Mouse (Mus musculus): ENCODE measurements at regions not wholly inside any gene's neighbourhood (a gene's known extent, or its start where the extent isn't known, plus 50 kb on each side); places are given as distances from the start of the nearest gene placed in this dataset.

DNA sequence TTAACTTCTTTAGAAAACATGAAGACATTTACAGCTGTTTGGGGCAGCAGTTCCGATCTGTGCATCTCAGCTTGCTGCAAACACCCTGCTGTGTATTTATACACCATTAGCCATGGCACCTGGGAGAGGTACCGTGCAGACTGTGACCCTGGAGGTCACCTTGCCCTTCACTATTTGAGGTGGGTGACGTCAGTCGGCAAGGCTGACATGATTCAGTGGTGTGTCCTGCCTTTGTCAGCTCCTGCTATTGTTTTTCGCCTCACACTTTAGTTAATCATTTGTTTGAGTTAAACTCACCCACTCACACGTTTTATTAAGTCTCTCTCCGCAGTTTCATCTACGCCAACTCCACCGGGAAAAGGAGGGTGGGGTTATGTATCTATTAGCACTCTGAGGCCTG is 305.9 kb downstream of the Cog6 start:
- Histone ChIP-seq H3K27me3 (peaks cover 7% of the 10 kb centered on the region), H3K27ac (no peak overlapping the region), H3K4me1 (replicated peaks) (no peaks in the 10 kb centered on the region), H3K4me3 (no peak overlapping the region), H3K9ac (no peak overlapping the region), H3K9me3 (no peaks in the 10 kb centered on the region), H3K36me3 (no peaks in the 10 kb centered on the region), H3K4me2 (no peak overlapping the region)
- ATAC-seq (ENCODE audit: low FRiP score), result no peak
- 51% methylated on average over 9 of the region's 9 CpGs for WGBS

DNA sequence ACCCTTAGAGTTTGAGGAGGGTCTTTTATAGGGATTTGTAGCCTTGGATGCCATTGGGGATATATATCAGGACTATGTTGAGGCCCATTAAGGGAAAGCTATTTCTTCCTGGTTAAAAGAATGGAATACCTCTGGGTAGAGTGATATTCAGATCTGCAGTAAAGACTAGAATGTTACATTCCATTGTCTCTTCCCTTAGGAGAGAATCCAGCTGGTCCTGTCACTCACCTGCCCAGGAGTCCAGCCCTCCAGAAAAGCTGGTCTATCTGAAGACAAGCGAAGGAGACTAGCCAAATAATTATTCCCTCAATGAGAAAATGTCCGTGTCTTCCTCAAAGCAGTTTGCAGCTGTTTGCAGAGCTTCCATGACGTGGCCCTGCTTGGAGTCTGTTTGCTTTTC is 308.3 kb downstream of the Cog6 start:
- WGBS, result 84% methylated on average over 3 of the region's 3 CpGs
- Histone ChIP-seq H3K4me3 (no peak overlapping the region), H3K27ac (no peak overlapping the region), H3K9me3 (no peaks in the 10 kb centered on the region), H3K36me3 (no peaks in the 10 kb centered on the region), H3K4me2 (no peak overlapping the region), H3K4me1 (replicated peaks) (no peaks in the 10 kb centered on the region), H3K9ac (no peak overlapping the region), H3K27me3 (peaks cover 6% of the 10 kb centered on the region)
- ATAC-seq (ENCODE audit: low FRiP score), result no peak

DNA sequence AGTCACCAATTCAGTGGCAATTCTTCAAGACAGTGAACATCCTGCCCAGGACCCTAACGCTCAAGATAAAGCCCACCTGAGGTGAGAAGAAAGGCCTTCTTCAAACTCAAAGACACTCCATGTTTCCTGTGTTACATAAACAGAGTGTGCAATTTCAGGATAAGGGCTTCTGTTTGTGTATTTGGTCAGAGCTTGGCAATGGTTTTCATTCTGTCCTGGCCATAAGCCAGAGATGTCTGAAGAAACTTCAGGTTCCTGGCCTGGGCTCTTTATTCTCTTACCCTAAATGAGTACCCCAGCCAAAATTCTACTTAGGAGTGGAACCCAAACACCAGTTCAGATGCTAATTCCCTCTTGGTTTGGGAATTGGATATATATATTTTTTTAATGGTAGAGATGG is 308.7 kb downstream of the Cog6 start:
- WGBS, result 58% methylated on average over 1 of the region's 1 CpGs
- H3K27me3 ChIP-seq, result peaks cover 6% of the 10 kb centered on the region

GRCm38 (mm10) chr3:52706626-52707025 is 310.4 kb downstream of the Cog6 start:
- no peak for ATAC-seq (ENCODE audit: low FRiP score)
- no peak overlapping the region for H3K9ac ChIP-seq
- H3K9me3 ChIP-seq, result no peaks in the 10 kb centered on the region
- H3K4me1 ChIP-seq (replicated peaks), result no peaks in the 10 kb centered on the region
- no peak overlapping the region for H3K4me2 ChIP-seq
- H3K27ac ChIP-seq, result no peak overlapping the region
- peaks cover 6% of the 10 kb centered on the region for H3K27me3 ChIP-seq
- no peak overlapping the region for H3K4me3 ChIP-seq
- H3K36me3 ChIP-seq, result no peaks in the 10 kb centered on the region
- whole genome bisulfite sequencing, result 91% methylated on average over 2 of the region's 2 CpGs

More for the DNA sequence above, 308.7 kb downstream of the Cog6 start:
- no peak for ATAC-seq (ENCODE audit: low FRiP score)
- Histone ChIP-seq H3K36me3 (no peaks in the 10 kb centered on the region), H3K27ac (no peak overlapping the region), H3K9me3 (no peaks in the 10 kb centered on the region), H3K4me2 (no peak overlapping the region), H3K4me3 (no peak overlapping the region), H3K9ac (no peak overlapping the region), H3K4me1 (replicated peaks) (no peaks in the 10 kb centered on the region)

GRCm38 (mm10) chr3:52703751-52704150 is 313.3 kb downstream of the Cog6 start:
- ATAC-seq (ENCODE audit: low FRiP score), result no peak
- H3K27ac ChIP-seq, result no peak overlapping the region
- 93% methylated on average over 6 of the region's 6 CpGs for WGBS
- no peaks in the 10 kb centered on the region for H3K9me3 ChIP-seq
- H3K4me2 ChIP-seq, result no peak overlapping the region
- no peak overlapping the region for H3K9ac ChIP-seq
- 0 out of 2 replicates have a peak, but pooled peaks cover 2% of the 10 kb centered on the region for H3K4me1 ChIP-seq (replicated peaks)
- no peaks in the 10 kb centered on the region for H3K36me3 ChIP-seq
- no peak overlapping the region for H3K4me3 ChIP-seq
- H3K27me3 ChIP-seq, result peaks cover 6% of the 10 kb centered on the region

- H3K4me2 ChIP-seq, result no peak overlapping the region
- H3K4me3 ChIP-seq, result no peak overlapping the region
- H3K36me3 ChIP-seq, result no peaks in the 10 kb centered on the region
- 82% methylated on average over 4 of the region's 4 CpGs for WGBS
- H3K27me3 ChIP-seq, result peaks cover 6% of the 10 kb centered on the region
- no peak for ATAC-seq (ENCODE audit: low FRiP score)
- H3K27ac ChIP-seq, result no peak overlapping the region
- 0 out of 2 replicates have a peak, but pooled peaks cover 2% of the 10 kb centered on the region for H3K4me1 ChIP-seq (replicated peaks)
- H3K9ac ChIP-seq, result no peak overlapping the region
- no peaks in the 10 kb centered on the region for H3K9me3 ChIP-seq
Observed at GRCm38 (mm10) chr3:52702962-52703361, 314.1 kb downstream of the Cog6 start.

DNA sequence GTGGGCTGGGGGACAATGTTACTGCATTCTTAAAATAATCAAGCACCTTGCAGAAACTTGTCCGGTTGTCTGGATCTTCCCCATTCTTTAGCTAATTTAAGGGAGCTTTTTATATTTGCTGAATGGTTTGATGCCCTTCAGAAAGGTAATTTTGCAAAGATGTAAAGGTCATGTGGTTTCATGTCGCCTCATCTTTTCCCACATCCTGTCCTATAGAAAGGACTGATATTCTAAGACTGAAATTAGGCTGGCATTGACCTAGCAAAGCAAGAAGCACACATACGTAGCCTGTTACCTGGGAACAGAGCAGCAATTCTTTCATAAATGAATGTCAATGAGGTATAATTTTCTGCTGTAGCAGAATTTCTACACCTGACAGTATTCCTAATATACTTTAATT is 315.4 kb downstream of the Cog6 start:
- Histone ChIP-seq H3K36me3 (no peaks in the 10 kb centered on the region), H3K27me3 (peaks cover 2% of the 10 kb centered on the region; the same call in 1 of the 2 replicates), H3K9me3 (no peaks in the 10 kb centered on the region), H3K4me2 (no peak overlapping the region), H3K4me3 (no peak overlapping the region), H3K9ac (no peak overlapping the region), H3K4me1 (replicated peaks) (0 out of 2 replicates have a peak, but pooled peaks cover 2% of the 10 kb centered on the region), H3K27ac (no peak overlapping the region)
- no peak for ATAC-seq (ENCODE audit: low FRiP score)
- 75% methylated on average over 3 of the region's 3 CpGs for WGBS

- no peak overlapping the region for H3K4me3 ChIP-seq
- no peaks in the 10 kb centered on the region for H3K36me3 ChIP-seq
- no peak overlapping the region for H3K4me2 ChIP-seq
- peaks cover 19% of the 10 kb centered on the region; the same call in 1 of the 2 replicates for H3K27me3 ChIP-seq
- ATAC-seq (ENCODE audit: low FRiP score), result no peak
- 59% methylated on average over 2 of the region's 2 CpGs for WGBS
- no peak overlapping the region for H3K27ac ChIP-seq
- H3K9ac ChIP-seq, result no peak overlapping the region
- H3K9me3 ChIP-seq, result no peaks in the 10 kb centered on the region
- H3K4me1 ChIP-seq (replicated peaks), result no peaks in the 10 kb centered on the region
Observed at GRCm38 (mm10) chr3:52693813-52694212, 323.2 kb downstream of the Cog6 start.

GRCm38 (mm10) chr3:52685434-52686181 is 331.4 kb downstream of the Cog6 start:
- Histone ChIP-seq H3K4me1 (replicated peaks) (peaks cover 10% of the 10 kb centered on the region), H3K9me3 (no peaks in the 10 kb centered on the region), H3K4me3 (no peak overlapping the region), H3K9ac (no peak overlapping the region), H3K4me2 (no peak overlapping the region), H3K36me3 (no peaks in the 10 kb centered on the region), H3K27ac (no peak overlapping the region), H3K27me3 (peaks cover 63% of the 10 kb centered on the region)
- WGBS, result 62% methylated on average over 9 of the region's 9 CpGs
- no peak for ATAC-seq (ENCODE audit: low FRiP score)

DNA sequence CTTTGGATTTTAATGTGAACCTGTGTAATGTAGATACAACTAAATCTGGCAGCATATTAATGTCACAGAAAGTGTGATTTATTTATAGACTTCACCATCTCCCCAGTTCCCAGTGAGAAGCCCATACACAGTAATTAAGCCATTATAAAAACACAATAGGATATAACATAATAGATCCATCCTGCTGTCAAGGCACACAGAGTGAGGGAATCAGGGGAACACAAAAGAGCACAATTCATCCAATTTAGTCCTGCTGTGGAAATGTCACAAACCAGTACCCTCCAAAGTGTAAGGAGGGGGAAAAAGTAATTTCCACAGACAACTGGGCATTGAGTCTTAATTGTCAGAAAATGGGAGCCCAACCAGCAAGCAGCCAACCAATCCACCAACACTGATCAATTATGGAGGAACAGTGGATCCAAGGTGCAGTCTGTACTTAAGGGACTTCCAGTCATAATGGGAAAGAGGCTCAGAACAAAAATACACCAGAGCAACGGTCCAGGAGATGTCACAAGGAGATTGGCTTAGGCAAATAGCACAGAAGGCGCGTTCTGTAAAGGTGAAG is 336.1 kb downstream of the Cog6 start:
- H3K27me3 ChIP-seq, result peaks cover 57% of the 10 kb centered on the region
- H3K9ac ChIP-seq, result no peak overlapping the region
- no peak overlapping the region for H3K4me3 ChIP-seq
- H3K27ac ChIP-seq, result no peak overlapping the region
- H3K9me3 ChIP-seq, result peaks cover 6% of the 10 kb centered on the region; the same call in 1 of the 2 replicates
- 36% methylated on average over 3 of the region's 3 CpGs for WGBS
- H3K36me3 ChIP-seq, result no peaks in the 10 kb centered on the region
- peak; percentile 68 for ATAC-seq (ENCODE audit: low FRiP score)
- H3K4me2 ChIP-seq, result no peak overlapping the region
- H3K4me1 ChIP-seq (replicated peaks), result peaks cover 10% of the 10 kb centered on the region

- peak; percentile 47; the same call in 1 of the 2 replicates for ATAC-seq (ENCODE audit: low FRiP score)
- no peaks in the 10 kb centered on the region for H3K36me3 ChIP-seq
- H3K9me3 ChIP-seq, result peaks cover 6% of the 10 kb centered on the region; the same call in 1 of the 2 replicates
- no peak overlapping the region for H3K27ac ChIP-seq
- H3K4me1 ChIP-seq (replicated peaks), result peaks cover 5% of the 10 kb centered on the region
- WGBS, result 79% methylated on average over 14 of the region's 14 CpGs
- H3K4me3 ChIP-seq, result no peak overlapping the region
- H3K4me2 ChIP-seq, result no peak overlapping the region
- no peak overlapping the region for H3K9ac ChIP-seq
- peaks cover 61% of the 10 kb centered on the region for H3K27me3 ChIP-seq
Observed at GRCm38 (mm10) chr3:52676886-52677670, 340.0 kb downstream of the Cog6 start.

DNA sequence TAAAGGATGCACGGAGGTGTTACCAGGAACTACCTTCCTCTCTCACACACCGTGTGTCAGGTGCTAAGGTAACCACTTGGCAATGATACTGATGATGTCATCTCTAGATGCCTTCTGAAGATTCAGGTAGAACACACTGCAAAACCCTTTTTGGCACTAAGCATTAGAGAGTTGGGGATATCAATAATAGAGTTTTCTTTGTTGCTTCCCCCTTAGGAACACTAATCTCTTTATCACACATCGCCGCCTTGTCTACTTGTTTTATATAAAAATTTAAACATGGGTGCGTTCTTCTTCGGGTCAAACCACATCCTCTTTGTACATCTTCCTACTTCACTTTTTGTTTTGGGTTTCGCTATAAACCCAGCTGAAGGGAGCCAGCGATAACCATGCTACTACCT is 346.4 kb downstream of the Cog6 start:
- H3K36me3 ChIP-seq, result no peaks in the 10 kb centered on the region
- ATAC-seq (ENCODE audit: low FRiP score), result no peak
- WGBS, result 96% methylated on average over 8 of the region's 8 CpGs
- H3K4me1 ChIP-seq (replicated peaks), result peaks cover 12% of the 10 kb centered on the region
- peaks cover 52% of the 10 kb centered on the region for H3K27me3 ChIP-seq
- no peak overlapping the region for H3K4me2 ChIP-seq
- no peak overlapping the region for H3K9ac ChIP-seq
- no peaks in the 10 kb centered on the region for H3K9me3 ChIP-seq
- H3K4me3 ChIP-seq, result no peak overlapping the region
- H3K27ac ChIP-seq, result no peak overlapping the region

Data from hindbrain, embryonic 13.5 days (tissue).